Mouse (Mus musculus) C2C12 (cell line): ENCODE data around the gene 2900026A02Rik.

Experiments used
- CEBPB ChIP-seq: IDR thresholded peaks from one replicate; pipeline ENCODE4 v1.6.1; 2011; ENCODE audit warnings: low read depth, mild to moderate bottlenecking, control low read depth, moderate library complexity
- CTCF ChIP-seq: IDR thresholded peaks from one replicate; pipeline ENCODE4 v1.5.1; 2011; ENCODE audit not compliant: control insufficient read depth, insufficient read depth, insufficient read length
- MAX ChIP-seq: IDR thresholded peaks from one replicate; pipeline ENCODE4 v1.6.1; 2011; ENCODE audit warnings: mild to moderate bottlenecking, control low read depth
- MYOD1 ChIP-seq: IDR thresholded peaks from one replicate; pipeline ENCODE4 v1.6.1; 2011; ENCODE audit warnings: low read depth; ENCODE audit not compliant: control insufficient read depth, insufficient read length
- MYOG ChIP-seq: IDR thresholded peaks from one replicate; pipeline ENCODE4 v1.6.1; 2011; ENCODE audit not compliant: control insufficient read depth, insufficient read length; ENCODE audit errors: extremely low read depth
- USF1 ChIP-seq: IDR thresholded peaks from one replicate; pipeline ENCODE4 v1.6.1; 2011; ENCODE audit warnings: low read depth, mild to moderate bottlenecking, control low read depth, moderate library complexity

DNA sequence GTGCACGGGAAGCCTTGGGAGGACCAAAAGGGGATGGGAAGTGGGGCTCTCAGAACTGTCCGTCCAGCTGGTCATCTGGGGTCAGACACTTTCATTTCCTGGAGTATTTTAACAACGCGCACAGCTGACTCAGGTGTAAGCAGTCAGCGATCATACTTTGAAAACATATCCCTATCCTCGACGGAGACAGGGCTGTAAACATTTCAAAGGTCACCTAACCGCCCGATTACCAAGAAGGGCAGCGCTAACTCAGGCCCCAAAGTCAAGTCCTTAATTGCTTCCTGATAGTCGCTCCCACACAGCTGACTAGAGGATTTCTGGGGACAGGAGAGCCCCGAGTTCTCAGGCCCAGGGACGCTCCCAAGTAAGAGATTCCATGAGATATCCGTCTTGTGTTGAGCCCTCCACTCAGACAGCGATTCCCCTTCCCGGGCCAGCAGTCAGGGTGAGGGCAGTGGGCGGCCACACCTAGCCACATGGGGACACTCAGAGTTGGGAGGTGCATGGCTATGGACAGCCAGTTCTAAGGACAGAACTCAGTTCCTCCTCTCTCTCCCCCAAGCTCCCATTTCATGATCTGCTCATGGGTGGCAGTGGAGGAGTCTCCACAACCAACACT is 2.3 kb downstream of the 2900026A02Rik start:
- TF ChIP-seq CTCF, result no peak
- TF ChIP-seq MYOG, result no peak
- TF ChIP-seq USF1, result no peak
- no peak for TF ChIP-seq MAX
- no peak for TF ChIP-seq MYOD1
- no peak for TF ChIP-seq CEBPB
